Mouse (Mus musculus): ENCODE data around the gene Trim38. TPM values are rescaled to one million over a fixed set of nuclear protein-coding genes. Genes with fewer than 3 reads are reported as not detected.
A peak's percentile ranks its signal among the peaks of the same experiment; 100 is the strongest.
"Not testable (repeated sequence)": the region's sequence is repeated elsewhere in the genome, so short reads cannot be mapped to it uniquely, and the experiment has no call there.

Gene Trim38
- total RNA-seq (2015; ENCODE audit: low replicate concordance) (not detected in 2 replicates), total RNA-seq (2017; ENCODE audit: low replicate concordance) (not detected in 2 replicates)

GRCm38 (mm10) chr13:23769613-23770012 is at the start of gene Trim38:
Gene Trim38, plus strand, starts transcription at chr13:23769913.
- not testable (repeated sequence) for ATAC-seq (replicated peaks; ENCODE audit: low FRiP score, poor library complexity, severe bottlenecking)

GRCm38 (mm10) chr13:23724239-23724638 is 45.5 kb upstream of the Trim38 start:
- no peak for ATAC-seq (replicated peaks; ENCODE audit: low FRiP score, poor library complexity, severe bottlenecking)

- no peak for ATAC-seq (replicated peaks; ENCODE audit: low FRiP score, poor library complexity, severe bottlenecking)
These were observed 44.5 kb upstream of the Trim38 start for GRCm38 (mm10) chr13:23725213-23725612.

- ATAC-seq (replicated peaks; ENCODE audit: low FRiP score, poor library complexity, severe bottlenecking) = no peak
These were observed 41.1 kb upstream of the Trim38 start for GRCm38 (mm10) chr13:23728472-23729191.

GRCm38 (mm10) chr13:23729192-23729525 is 40.6 kb upstream of the Trim38 start:
- no peak for ATAC-seq (replicated peaks; ENCODE audit: low FRiP score, poor library complexity, severe bottlenecking)

GRCm38 (mm10) chr13:23729706-23730105 is 40.0 kb upstream of the Trim38 start:
- no peak for ATAC-seq (replicated peaks; ENCODE audit: low FRiP score, poor library complexity, severe bottlenecking)

- ATAC-seq (replicated peaks; ENCODE audit: low FRiP score, poor library complexity, severe bottlenecking) = peak; percentile 44; the same call in 1 of the 2 replicates
These were observed 39.2 kb upstream of the Trim38 start for GRCm38 (mm10) chr13:23730479-23730878.

GRCm38 (mm10) chr13:23732156-23732804 is 37.4 kb upstream of the Trim38 start:
- ATAC-seq (replicated peaks; ENCODE audit: low FRiP score, poor library complexity, severe bottlenecking) = peak; percentile 88

GRCm38 (mm10) chr13:23737091-23737490 is 32.6 kb upstream of the Trim38 start:
- ATAC-seq (replicated peaks; ENCODE audit: low FRiP score, poor library complexity, severe bottlenecking) = no peak

- no peak for ATAC-seq (replicated peaks; ENCODE audit: low FRiP score, poor library complexity, severe bottlenecking)
These were observed 31.7 kb upstream of the Trim38 start for GRCm38 (mm10) chr13:23738041-23738440.

GRCm38 (mm10) chr13:23738677-23739068 is 31.0 kb upstream of the Trim38 start, which contains the start of gene Hist1h1c:
Gene Hist1h1c, plus strand, starts transcription at chr13:23738808.
- peak; percentile 68 for ATAC-seq (replicated peaks; ENCODE audit: low FRiP score, poor library complexity, severe bottlenecking)

GRCm38 (mm10) chr13:23739069-23739921 is 30.4 kb upstream of the Trim38 start:
- peak; percentile 71 for ATAC-seq (replicated peaks; ENCODE audit: low FRiP score, poor library complexity, severe bottlenecking)

- no peak for ATAC-seq (replicated peaks; ENCODE audit: low FRiP score, poor library complexity, severe bottlenecking)
These were observed 29.8 kb upstream of the Trim38 start for GRCm38 (mm10) chr13:23739922-23740252.

GRCm38 (mm10) chr13:23740256-23740840 is 29.4 kb upstream of the Trim38 start:
- no peak for ATAC-seq (replicated peaks; ENCODE audit: low FRiP score, poor library complexity, severe bottlenecking)

GRCm38 (mm10) chr13:23740910-23741309 is 28.8 kb upstream of the Trim38 start:
- ATAC-seq (replicated peaks; ENCODE audit: low FRiP score, poor library complexity, severe bottlenecking) = no peak

GRCm38 (mm10) chr13:23742007-23742406 is 27.7 kb upstream of the Trim38 start:
- no peak for ATAC-seq (replicated peaks; ENCODE audit: low FRiP score, poor library complexity, severe bottlenecking)

- ATAC-seq (replicated peaks; ENCODE audit: low FRiP score, poor library complexity, severe bottlenecking) = no peak
These were observed 26.5 kb upstream of the Trim38 start for GRCm38 (mm10) chr13:23743215-23743614.

- no peak for ATAC-seq (replicated peaks; ENCODE audit: low FRiP score, poor library complexity, severe bottlenecking)
These were observed 25.8 kb upstream of the Trim38 start for GRCm38 (mm10) chr13:23743963-23744362.

- 0 out of 2 replicates have a peak, but pooled peaks have one; percentile 5 for ATAC-seq (replicated peaks; ENCODE audit: low FRiP score, poor library complexity, severe bottlenecking)
These were observed 25.0 kb upstream of the Trim38 start for GRCm38 (mm10) chr13:23744421-23745380.

Measured in erythroblast, adult 5-6 weeks (primary cell).